Mouse (Mus musculus) cerebellum, postnatal 10 days (tissue): ENCODE measurements around the gene Atp1a4.

ENCODE experiments used
- DNase-seq, 2 experiments: peaks; one replicate each; pipeline ENCODE4 v3.0.0; 2021; ENCODE audit warnings: mixed read lengths in 2 of 2

Atp1a4 gene

DNA sequence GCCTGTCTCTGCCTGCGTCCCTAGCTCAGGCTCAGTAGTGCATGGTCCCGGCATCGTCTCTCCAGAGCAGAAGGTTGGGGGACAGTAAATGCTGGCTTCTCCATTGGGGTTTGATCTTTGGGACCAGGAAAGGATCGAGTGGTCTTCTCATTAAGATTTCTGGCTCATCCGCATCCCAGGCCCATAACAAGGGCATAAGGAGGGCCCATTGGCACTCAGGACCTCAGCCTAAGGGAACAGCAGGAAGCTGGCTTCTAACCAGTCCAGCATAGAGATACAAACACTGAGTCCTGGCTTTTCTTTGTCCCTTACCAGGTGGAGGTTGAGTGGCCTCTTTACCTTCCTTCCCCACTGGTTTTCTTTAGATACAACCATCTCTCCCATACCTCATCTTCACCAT lies 60.4 kb downstream of the Atp1a4 start:
- DNase-seq, result peak; percentile 60 to 71

DNA sequence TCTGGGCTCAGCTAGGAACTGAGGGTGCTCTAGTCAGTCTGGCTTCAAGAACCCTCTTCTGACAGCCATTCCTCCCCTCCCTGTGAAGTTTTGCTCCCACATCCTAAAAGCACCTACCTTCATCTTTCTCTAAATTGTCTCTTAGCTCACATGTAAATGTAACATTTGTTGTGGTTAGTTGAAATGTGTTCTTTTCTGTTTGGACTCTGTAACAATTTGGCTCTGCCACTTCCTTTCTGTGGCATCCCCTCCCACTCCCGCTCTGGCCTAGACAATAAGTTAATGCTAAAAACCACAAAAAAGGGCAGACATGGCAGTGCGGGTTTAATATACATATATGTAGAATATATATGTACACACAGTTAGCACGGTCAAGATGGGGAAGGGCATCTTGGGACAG lies 61.1 kb downstream of the Atp1a4 start:
- no peak for DNase-seq

DNA sequence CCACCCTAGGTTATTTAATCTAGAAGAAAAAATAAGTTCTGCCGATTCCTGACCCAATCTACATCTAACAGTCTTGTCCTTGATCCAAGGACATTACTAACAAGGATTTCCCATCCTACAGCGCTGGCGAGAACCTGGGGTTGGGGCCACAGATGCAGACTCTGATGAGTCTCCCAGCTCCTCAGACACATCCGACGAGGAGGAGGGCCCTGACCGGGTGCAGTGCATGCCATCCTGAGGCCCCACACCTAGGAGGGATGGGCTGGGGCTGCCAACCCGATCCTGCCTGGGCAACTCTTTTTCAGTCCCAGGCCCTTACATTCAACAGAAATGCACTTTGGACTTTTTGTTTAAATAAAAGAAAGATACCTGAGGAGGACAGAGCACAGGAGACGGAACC lies 63.8 kb downstream of the Atp1a4 start:
- no peak for DNase-seq

DNA sequence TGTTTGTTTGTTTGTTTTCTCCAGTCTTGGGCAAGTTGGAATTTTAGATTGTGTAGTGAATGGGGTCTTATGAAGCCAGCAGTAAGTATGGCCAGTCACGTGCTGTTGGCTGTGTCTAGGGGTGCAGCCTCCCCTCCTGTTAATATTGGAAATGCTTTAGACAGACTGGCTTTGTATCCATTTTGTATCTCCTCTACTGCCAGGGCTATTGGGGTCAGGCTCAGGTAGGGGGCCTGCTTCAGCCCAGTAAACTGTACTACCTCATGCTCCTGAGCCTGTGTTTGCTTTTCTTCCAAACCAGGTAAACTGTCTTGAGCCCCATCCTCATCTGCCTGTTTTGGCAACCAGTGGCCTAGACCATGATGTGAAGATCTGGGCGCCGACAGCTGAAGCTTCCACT lies 66.0 kb downstream of the Atp1a4 start:
- no peak for DNase-seq

DNA sequence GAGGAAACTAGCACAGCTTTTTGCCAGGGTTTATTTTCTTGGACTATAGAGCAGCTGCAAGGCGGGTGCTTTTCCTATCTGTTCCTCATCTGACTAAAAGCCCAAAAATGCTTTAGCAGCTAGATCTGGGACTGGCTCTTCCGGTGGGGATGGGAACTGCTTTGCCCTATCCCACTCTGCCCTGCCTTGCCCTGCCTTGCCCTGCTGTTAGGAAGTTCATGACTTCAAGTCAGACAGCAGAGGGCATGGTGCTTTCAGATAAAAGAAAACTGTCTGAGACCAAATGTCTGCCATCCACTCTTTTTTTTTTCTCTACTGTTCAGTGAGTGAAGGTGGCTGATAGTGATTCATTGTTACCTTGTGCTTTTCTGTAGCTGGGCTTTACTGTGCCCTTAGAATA lies 66.6 kb downstream of the Atp1a4 start:
- no peak for DNase-seq

DNA sequence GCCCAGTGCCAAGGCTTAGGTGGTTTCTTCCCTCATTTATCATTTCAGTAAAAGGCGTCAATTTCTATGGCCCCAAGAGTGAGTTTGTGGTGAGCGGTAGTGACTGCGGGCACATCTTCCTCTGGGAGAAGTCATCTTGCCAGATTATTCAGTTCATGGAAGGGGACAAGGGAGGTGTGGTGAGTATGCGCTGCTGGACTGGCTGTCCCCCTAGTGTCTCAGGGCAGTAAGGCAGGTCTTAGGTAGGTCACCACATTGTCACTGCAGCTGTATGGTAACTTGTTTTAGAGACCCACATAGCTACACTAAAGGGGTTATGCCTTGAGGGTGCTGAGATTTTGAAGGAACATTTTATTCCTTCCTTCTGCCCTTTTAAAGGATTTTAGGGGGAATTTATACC lies 69.3 kb downstream of the Atp1a4 start:
- DNase-seq, result peak; percentile 54 to 62

DNA sequence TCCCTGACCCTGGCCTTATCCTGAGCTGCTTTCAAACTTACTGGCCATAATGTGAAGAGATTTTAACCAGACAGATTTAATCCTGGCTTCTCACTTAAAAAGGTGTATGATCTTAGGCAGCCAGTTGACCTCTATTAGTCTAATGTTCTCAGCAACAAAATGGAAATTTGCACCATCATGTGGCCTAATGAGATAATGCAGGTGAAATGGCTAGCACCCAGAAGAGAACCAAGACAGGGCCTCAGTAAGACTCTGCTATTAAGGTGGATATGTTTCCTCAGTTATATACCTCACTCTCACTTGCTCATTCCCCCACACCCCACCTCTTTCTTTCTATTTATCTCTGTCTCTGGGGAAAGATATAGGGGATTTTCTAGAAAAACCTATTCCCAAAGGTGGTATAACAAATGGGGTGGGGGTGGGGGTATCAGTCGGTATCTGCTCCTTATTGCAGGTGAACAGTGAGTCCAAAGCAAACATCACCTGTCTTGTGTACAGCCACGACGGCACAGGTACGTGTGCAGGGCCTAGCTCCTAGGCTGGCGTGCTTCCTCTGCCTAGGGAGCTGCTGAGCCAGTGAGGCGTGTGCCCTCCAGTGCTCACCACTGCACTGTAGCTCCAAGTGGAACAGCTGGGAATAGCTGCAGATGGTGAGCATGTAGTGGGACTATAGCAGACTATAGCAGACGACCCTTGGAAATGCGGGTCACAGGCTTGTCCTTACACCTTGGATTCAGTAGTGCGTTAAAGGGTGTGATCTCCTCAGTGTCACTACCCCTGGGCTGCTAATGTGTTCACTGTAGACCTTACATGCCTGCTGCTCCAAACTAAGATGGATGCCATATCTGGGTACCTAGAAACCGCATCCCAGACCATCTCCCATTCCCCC lies 71.6 kb downstream of the Atp1a4 start:
- no peak for DNase-seq

DNA sequence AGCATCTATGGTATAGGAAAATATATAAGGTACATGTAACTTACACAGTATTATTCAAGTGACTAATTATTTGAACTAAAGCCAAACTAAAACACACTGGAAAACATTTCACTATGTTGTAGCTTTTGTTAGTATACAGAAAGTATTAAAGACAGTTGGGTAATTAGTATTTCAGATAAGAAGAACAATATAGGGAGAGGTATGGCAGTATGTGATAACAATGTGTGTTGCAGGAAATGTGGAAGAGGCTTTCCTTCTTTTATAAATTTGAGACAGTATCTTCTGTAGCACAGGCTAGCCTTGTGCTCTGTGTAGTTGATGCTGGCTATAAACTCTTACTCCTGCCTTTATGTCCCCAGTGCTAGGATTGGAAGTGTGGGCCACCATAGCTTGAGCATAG lies 74.3 kb downstream of the Atp1a4 start:
- no peak for DNase-seq

DNA sequence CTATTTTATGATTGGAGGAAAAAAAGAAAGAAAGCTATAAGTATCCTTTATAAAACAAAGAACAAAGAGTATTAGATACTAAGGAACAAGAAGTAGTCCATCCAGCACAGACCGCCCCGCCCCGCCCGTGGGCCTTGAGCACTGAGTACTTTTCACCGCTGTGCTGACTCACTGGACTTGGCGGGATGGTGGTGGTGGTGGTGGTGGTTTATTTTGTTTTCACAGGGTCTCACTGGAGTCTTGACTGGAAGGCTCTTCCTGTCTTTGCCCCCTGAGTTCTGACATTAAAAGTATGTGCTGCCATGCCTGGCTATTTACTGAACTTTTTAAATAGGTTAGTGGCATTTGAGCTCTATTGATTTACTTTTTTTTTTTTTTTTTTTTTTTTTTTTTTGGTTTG lies 75.2 kb downstream of the Atp1a4 start:
- no peak for DNase-seq

DNA sequence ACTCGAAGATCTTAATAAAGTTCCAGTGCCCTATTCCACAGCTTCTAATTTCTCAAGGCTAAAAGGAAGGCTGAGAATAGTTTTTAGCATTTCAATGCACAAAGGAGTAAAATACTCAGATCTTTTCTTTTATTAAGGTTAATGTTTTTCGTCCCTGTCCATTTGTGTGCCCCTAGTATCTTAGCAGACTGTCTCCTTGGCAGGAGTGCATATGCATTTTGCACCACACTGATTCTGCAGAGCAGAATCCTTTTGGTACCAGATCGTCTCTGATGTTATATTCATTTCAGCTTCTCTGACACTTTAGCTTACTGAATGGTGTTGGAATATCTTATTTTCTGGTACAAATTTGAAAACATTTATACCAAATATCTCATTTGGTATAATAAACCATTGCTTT lies 76.4 kb downstream of the Atp1a4 start:
- DNase-seq, result peak in 1 of 2 experiments; percentile 38

DNA sequence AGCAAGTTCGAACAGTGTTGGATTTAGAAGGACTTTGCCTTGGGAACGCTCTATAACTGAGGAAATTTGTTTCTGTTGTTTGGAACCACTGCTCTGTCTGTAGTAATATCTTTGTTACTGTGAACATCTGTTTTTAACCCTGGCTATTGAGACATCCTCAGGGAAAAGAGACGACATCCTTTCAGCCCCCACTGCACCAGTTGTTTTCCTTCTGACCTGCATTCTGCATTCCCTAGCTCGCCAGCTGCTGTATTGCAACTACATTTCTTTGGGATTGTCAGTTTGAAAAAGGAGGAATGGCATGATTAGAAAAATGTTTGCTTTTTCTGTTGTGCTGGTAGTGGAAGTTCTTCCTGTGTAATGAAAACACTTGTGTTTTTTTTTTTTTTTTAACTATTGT lies 77.3 kb downstream of the Atp1a4 start:
- no peak for DNase-seq

DNA sequence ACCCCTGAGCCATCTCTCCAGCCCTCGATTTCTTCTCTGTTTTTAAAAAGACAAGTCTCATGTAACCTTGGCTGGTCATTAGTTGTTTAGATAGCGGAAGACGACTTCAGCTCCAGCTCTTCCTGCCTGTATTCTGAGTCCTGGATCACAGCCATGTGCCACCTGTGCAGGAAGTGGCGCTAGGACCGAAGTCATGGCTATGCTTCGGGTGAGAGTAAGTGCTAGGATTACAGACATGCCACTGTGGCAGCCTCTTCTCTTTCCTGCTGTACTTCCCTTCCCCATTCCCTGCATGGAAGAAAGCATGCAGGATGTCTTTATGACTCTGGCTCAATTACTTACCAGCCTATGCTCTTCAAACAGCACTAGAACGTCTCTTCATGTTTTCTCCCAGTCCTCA lies 79.1 kb downstream of the Atp1a4 start:
- peak; percentile 36 to 54 for DNase-seq

DNA sequence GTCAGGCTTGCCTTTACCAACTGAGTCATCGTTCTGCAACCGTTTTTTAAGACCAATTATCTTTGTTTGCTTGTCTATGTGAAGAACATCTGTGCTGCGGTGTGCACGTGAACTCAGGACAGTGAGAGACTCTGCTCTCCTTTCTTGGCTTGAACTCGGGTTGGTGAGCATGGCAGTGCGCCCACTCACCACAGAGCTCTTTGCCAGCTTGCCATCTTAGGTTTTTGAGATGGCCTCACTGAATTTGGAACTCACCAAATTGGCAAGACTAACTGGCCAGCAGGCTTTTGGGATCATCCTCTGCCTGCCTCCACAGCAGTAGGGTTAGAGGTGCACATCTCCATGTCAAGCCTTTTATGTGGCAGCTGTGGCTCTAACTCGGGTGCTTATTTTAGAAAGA lies 80.4 kb downstream of the Atp1a4 start:
- DNase-seq, result peak; percentile 34 to 52
